Mouse (Mus musculus): ENCODE measurements around the gene Olfr95.

GRCm38 (mm10) chr17:37218486-37218885 lies 5.6 kb upstream of the Olfr95 start:
- TF ChIP-seq CTCF (IDR thresholded peaks at IDR 0.05; ENCODE audit: low read depth, low read length) (no peak), POLR2AphosphoS5 (IDR thresholded peaks at IDR 0.05; ENCODE audit: insufficient replicate concordance, low read depth, low read length) (no peak)

Data from G1E (cell line).